Mouse (Mus musculus): ENCODE measurements around the gene Mindy4. TPM values are rescaled to one million over a fixed set of nuclear protein-coding genes. Genes with fewer than 3 reads are reported as not detected.

Gene Mindy4
- total RNA-seq, 1 experiment from 2014 or later = 5.4 TPM

Small RNAs within 50 kb of the gene (microRNA-seq; reads per million reads assigned to microRNA genes)
- gene Gm25458 = 0 reads per million in 2 experiments

Other genes with a start within 250 kb of the Mindy4 start
- 9.2 and 12.8 TPM in 2 replicates for gene Nod1, start 230.8 kb upstream of the Mindy4 start, total RNA-seq (2021)
- gene Ggct, start 210.4 kb upstream of the Mindy4 start, total RNA-seq (2021) = 5.3 and 7.8 TPM in 2 replicates
- 102 and 118 TPM in 2 replicates for gene Gars, start 165.4 kb upstream of the Mindy4 start, total RNA-seq (2021)
- not detected in 2 replicates for gene Crhr2, start 70.4 kb upstream of the Mindy4 start, total RNA-seq (2021)
- gene Inmt, start 28.3 kb upstream of the Mindy4 start, total RNA-seq (2021) = 13.3 and 25.6 TPM in 2 replicates
- gene Aqp1, start 133.0 kb downstream of the Mindy4 start, total RNA-seq (2021) = 265 and 326 TPM in 2 replicates
- gene Ghrhr, start 172.9 kb downstream of the Mindy4 start, total RNA-seq (2021) = not detected in 2 replicates
- 29.5 and 37.0 TPM in 2 replicates for gene Adcyap1r1, start 248.6 kb downstream of the Mindy4 start, total RNA-seq (2021)